Mouse (Mus musculus) small intestine, adult 2 months (tissue): ENCODE results near the gene Orc2.

Source experiments
- CTCF ChIP-seq: fragments of 200-500 bp; IDR thresholded peaks from 2 replicates; pipeline ENCODE4 v1.5.1; 2012; ENCODE audit warnings: low read depth, mild to moderate bottlenecking, control low read depth, inconsistent platforms, low read length, moderate library complexity, mixed read lengths; ENCODE audit not compliant: insufficient replicate concordance, insufficient read length; ENCODE audit errors: extremely low read depth
- POLR2A ChIP-seq: fragments of 200-500 bp; IDR thresholded peaks from 2 replicates; pipeline ENCODE4 v1.6.1; 2012; ENCODE audit warnings: low read depth, mild to moderate bottlenecking, control low read depth, inconsistent platforms, low read length, moderate library complexity

GRCm38 (mm10) chr1:58497678-58498077 lies 7.2 kb downstream of the Orc2 start:
- TF ChIP-seq CTCF (no peak), POLR2A (no peak)
